Mouse (Mus musculus) telencephalon, adult 2 months (tissue): ENCODE data around the gene Clasp1.

Experiments
- DNase-seq: peaks from one replicate; pipeline ENCODE4 v3.0.0-alpha.2; 2011; ENCODE audit warnings: low read depth, low spot score

The Clasp1 gene

DNA sequence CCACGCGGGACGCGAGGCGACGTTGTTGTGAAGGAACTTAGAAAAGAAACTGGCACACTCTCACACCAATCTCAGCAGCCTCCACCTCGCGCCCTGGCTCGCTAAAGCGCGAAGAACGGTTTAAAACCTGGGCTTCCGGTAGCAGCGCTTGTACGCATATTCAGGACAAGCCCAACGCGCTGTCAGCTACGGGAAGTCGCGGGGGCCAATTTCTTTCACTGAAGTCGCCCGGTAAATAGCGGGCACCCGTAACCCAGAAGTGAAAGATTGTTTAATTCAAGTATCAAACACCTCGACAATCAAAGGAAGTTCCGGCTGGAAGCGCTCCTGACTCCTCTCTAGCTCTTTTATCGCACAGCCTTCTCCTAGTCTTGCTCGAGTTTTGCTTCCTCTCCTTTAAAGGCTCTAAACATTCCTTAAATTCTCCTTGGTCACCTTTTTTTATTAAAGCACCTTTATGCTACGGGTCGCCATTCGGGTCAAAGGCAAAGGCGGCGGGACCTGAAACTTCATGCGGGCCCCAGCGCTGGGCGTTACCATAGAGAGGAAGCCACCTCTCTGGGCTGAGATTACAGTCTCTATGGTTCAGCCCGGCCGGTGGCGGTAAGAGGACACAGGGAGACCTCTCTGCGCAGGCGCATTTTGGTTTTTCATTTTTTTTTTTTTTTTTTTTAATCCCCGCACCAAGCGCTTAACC, at the start of gene Clasp1:
TSS of gene Clasp1 (plus strand) at position 302 of the 697 bp plus-strand sequence.
- DNase-seq: peak; percentile 98

DNA sequence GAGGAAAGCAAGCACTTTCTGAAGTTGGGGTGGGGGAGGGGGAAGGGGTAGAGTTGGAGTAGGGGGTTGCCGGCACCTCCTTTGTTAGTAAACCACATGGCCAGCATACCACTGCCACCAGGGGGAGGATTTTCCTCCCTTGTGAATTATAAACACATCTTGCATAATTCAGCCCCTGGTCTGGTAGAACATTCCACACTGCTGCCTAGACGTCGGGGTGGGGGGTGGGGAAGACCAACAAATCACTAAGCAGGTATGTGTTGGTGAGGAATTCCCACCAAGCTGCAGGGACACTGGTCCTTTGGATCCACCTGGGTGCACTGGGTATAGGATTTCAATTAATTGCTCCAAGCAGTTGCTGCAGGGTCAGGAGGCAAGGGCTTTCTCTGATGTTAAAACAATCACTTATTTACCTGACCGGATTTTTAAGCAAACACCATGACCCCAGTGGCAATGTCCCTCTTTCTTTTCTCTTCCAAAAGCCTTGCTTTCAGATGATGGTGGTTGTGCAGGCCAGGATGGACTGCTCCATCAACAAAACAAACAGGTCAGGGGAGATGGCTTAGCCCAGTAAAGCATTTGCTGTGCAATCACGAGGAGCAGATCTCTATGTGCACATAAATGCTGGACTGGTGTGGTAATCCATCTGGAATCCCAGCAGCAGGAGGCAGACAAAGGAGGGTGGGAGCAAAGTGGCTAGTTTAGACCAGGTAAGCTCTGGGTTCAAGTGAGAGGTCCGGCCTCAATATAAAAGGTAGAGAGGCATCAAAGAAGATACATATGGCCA, 45.0 kb upstream of the Clasp1 start:
- no peak for DNase-seq

DNA sequence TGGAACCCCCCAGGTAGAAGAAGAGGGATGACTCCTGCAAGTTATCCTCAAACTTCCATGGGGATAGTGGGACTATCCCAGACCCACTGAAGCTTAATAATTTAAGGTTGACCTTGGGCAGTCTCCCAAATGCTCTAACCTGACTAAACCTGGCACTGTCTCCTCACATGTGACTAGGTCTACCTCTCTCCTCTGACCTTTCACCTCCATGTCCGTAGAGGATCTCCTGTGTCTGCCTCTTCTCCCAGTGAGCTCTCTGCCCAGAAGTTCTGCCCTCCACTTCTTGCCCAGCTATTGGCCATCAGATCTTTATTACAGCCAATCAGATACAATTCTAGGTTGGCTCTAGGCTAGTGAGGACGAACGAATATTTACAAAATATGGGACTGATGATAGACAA, 38.9 kb upstream of the Clasp1 start:
- DNase-seq: no peak

DNA sequence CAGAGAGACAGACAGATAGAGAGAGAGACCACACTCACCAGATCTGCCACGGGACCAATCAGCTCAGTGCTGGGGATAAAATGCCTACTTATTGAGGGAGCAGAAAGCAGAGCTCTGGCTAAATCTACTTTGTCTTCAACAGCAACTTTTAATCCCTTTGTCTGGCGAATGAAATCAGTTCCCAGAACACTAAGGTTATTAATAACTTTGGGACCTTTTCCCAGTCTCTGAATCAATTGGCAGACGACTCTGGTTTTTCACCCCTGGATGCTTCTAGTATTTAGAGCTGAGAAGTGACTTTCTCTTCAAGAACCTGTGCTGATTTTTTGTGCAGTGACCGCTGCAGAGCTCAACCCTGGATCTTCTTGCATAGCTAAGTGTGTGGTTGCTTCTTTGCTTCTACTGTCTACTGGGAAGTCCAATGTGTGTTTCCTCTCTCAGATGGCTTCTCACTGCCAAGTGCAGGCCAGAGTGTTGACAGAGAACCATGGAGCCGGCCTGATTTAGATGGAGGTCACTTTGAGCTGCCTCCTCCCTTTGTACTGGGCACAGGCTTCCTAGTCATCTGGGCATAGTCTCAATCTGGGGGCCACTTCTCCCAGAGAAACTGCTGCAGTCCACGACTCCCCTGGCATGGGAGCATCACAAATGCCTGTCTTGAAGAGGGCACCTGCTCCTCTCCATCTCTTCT, 29.6 kb upstream of the Clasp1 start:
- peak; percentile 23 for DNase-seq

DNA sequence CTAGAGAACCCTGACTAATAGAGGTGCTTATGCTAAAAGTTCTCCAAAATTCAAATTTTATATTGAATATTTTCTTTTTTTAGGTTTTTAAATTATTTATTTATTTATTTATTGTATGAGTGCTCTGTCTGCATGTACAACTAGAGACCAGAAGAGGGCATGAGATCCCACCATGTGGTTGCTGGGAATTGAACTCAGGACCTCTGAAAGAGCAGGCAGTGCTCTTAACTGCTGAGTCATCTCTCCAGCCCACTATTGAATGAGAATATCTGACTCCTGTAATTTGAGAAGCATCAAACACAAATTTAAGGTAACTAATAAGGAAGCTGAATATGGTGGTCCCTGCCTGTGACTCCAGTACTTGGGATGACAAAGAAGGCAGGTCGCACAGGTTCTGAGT, 20.9 kb upstream of the Clasp1 start:
- DNase-seq: no peak

DNA sequence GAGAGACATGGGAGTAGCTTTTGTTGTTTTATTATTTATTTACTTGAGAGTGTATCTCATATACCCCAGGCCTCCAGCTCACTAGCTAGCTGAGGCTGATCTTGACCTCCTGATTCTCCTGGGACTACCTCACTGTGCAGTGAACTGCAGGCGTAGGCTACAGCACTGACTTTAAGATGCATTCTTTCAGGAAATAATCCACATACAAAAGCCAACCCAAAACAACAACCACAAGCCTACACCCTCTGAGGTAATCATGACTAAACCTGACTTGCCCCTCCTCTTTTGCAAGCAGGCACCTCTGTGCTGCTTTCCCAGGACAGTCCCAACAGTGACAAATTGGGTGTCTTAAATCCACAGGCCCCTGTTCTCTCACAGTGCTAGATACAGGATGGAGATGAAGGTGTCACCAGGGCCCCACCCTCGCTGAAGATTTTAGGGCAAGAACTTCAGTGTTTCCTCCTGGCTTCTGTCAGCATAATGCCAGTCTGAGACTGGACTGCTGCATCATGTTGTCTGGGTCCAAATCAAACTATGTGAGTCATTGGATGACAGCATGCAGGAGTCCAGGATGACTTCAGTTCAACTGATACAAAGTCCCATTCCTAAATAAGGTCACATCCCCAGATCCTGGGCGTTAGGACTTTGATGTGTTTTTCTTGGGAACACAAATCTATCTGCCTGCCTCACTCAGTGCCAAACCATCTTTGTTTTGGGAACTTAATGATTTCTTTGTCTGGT, 20.0 kb upstream of the Clasp1 start:
- no peak for DNase-seq

DNA sequence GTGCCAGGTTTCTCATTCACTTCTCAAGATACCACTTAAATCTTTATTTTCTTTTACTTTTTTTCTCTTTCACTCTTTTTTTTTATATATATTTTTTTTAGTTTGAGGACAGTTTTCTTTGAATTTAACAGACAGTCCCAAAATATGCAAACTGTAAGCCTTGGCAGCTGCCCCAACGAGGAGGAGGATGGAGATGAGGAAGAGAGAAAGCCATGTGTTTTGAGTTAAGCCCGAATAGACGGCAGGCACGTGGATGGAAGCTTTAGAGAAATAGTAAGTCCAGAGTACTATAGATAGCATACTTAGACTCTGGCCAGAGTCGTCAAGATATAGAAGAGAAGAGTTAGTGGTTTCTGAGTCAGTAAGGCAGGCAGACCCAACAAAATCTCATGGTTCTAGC, 11.1 kb upstream of the Clasp1 start:
- DNase-seq: no peak

DNA sequence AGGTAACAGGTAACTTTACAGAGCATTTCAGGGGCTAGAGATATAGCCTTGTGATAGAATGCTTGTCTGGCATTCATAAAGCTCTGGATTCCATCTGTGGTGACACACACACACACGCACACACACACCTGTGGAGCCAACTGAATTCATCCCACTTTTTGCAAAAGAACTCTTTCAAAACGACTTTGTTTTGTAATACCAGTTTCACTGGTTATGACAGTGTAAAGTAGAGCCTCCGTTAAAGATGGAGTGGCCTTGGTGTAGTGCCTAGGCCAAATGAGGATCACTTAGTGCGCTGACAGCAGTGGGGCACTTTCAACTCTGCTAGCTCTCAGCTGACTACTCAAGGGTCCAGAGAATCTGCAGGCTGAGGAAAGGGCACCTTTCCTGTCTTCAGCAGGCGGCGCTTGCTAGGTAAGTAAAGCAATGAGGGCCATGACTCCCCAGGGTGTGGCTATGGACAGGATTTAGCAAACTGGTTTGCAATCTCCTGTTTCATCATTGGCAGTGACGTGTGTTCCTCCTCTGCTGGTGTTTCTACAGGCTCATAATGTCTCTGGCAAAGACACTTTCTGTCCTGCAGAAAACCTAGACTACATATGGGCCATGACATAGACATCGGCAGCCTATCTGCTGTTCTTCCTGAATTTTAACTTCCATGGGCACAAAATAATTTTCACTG, 8.6 kb upstream of the Clasp1 start:
- DNase-seq: no peak

DNA sequence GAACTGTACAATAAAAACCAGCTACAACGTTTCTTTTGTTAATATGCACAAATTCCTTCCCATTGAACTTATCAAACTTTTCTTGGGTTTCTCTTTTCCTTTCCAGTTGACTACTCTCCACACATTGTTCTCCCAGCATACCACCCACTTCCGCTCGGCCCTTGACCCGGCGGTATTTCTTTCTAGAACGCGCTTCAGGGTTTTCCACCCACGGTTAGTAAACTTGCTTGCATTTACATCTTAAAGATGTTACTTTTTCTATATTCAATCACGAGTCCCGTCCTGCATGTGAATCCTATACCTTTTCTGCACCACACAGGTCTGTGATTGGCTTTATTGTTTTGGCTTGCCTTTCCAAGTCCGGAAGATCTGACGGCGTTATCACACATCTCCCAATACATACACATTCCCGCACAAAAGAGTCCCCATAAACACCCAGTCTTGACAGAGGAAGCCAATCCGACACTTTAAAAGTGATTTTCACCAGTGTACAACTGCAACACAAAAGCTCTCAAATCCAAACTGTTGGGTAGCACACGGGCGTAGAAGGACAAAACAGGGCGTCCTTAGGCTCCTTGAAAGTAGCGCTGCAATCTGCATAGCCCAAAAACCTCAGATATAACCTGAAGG, 616 bp upstream of the Clasp1 start:
- peak; percentile 69 for DNase-seq

DNA sequence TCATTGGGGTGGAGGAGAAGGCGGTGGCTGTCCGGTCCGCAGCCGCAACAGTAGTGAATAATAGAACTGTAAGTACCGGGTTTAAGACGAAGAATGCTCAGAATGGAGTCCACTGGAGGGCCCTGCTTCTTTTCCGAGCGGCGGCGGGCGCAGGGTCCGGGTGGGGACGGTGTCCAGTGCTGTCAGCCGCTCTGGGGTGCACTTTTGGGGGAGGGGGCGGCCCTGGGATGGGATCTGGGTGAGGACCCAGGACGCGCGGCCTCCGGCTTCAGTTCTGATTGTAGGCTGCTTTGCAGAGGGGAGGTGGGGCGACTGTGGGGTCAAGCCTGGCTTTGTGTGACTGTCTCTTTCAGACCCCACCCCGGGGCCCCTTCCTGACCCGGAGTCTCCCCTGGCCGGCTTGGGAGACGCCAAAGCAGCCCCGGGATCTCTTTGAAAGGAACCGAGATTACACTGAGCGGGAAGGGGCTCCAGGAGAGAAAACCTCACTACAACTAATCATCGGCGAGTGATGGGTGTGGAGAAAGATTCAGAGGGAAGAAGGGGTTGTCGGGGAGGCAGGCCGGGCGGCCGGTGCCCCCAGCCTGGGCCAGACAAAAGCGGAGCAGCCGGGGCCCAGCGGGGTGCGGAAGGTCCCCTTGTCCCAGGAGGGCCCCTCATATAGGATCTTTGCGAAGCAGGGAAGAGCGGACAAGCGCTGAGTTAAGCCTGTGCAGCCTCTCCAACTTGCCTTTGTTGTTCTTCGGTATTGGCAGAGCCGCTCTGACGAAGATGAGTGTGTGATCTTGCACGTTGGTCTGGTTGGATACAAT, 802 bp downstream of the Clasp1 start:
- DNase-seq: peak; percentile 40

DNA sequence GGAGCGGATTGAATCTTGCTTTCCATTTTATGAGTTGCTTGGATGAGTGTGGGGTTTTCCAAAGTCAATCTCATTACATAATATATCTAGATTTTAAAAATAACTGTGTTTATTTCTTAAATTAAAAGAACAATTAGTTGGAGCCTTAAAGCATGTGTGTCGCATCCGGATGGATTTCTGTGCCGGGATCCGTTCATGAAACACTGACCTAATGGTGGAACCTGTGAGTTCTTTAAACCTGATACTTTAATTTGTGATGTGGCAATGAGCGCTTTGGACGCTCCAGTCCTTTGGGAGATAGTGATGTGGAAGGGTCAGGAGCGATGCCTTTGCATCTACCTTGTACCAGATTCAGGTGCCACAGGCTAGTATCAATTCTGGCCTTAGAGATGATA, 1.4 kb downstream of the Clasp1 start:
- DNase-seq: no peak

DNA sequence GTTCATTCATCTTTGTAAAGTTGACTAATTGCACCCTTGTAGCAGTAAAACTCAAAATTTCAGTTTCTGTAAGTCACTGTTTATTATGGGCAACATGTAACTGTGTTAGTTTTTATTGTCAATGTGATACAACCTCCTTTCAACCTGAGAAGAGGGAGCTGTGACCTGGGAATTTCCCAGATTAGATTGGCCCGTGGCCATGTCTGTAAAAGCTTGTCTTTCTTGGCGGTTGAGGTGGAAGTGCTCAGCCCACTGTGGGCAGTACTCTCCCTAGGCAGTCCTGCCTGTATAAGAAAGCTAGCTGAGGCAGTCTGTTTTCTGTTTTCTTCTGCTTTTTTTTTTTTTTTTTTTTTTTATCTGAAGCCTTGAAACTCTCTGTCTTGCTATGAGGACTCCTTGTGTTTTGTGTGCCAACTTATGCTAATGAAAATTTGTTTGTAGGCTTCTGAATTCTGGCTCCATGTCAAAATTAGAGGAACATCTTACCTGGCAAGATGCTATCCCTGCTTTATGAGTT, 2.1 kb downstream of the Clasp1 start:
- no peak for DNase-seq

DNA sequence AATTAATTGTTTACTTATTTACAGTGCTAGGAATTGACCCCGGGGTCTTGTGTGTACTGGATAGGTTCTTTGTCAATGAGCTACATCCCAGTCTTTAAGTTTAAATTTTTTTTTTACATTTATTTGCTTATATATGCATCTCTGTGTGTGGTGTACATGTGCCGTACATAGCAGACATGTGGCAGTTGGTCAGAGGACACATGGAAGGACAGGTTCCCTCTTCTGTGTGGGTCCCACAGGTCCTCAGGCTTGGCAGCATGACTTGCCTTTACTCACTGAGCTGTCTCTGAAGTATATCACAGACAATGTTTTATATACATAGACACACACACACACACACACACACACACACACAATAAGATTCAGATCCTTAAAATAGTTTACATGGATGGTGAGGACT, 3.4 kb downstream of the Clasp1 start:
- DNase-seq: no peak

DNA sequence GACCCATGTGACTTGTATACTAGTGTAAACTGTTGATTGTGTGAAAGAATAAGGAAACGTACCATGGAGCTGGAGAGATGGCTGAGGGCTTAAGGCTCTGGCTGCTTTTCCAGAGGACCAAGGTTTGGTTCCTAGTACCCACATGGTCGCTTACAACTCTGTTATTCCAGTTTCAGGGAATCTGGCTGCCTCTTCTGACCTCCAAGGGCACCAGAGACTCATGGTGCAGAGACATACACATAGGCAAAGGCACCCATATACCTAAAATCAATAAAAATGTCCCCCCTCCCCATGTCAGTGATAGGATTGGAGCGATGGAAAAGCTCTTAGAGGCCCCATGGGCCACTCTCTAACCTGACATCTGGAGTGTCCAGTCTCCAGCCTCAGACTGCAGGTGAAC, 5.1 kb downstream of the Clasp1 start:
- no peak for DNase-seq

DNA sequence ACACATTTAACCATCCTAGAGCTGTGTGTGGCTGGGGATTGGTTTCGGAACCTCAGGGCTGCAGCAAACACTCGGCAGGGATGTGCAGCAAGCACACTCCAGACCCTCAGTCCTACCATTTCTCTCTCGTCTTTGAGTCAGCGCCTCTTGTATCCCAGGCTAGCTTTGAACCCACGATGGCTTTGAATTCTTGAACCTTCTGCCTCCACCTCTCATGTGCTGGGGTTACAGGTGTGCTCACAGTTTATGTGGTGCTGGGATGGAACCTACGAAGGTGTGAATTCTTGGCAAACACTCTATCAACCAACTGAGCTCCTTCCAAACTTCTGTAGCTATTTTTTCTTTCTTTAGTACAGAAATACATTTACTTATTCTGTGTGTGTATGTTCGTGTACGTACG, 9.0 kb downstream of the Clasp1 start:
- DNase-seq: no peak

DNA sequence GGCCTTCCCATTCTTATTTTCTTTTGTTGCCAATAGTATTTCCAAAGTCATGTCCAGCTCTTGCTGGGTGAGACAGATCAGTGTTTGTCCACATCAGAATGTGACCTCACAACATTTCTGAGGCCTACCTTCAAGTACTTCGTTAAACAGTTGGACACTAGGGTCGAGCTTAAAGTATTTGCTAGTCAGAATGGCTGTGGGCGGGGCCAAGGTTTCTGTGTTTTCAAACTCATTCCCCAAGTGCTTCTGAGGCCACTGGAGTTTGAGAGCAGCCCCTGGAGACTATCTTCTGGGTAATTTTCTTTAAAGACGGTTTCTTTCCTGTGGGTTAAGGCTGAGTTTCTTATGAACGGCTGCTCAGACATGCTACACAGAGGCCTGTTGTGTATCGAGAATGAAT, 9.7 kb downstream of the Clasp1 start:
- no peak for DNase-seq

DNA sequence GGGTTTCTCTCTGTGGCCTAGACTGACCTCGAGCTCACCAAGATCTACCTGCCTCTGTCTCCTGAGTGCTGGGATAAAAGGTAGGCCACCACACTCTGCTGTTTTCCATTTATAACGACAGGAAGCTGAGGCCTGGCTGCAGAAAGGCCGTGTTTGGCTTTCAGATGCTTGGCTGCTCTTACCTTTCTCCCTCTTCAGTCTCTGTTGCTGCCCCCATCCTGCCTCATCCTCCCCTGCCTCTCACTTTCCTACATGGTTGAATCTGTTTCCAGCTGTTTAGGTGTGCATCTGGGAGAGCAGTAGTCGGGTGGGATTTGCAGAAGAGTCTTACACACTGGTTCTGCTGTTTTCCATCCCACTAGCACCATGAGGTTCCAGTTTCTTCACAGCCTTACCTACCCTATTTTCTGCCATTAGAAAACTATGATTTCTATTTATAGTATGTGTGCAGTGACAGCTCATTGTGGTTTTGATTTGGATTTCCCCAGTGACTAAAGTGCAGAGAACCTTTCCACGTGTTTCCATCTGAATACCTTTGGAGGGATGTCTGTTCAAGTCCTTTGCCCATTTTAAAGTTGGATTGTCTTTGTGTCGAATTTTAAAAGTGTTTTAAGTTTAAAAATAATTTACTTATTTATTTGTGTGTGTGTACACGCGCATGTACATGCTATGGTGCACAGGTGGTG, 10.9 kb downstream of the Clasp1 start:
- DNase-seq: no peak

DNA sequence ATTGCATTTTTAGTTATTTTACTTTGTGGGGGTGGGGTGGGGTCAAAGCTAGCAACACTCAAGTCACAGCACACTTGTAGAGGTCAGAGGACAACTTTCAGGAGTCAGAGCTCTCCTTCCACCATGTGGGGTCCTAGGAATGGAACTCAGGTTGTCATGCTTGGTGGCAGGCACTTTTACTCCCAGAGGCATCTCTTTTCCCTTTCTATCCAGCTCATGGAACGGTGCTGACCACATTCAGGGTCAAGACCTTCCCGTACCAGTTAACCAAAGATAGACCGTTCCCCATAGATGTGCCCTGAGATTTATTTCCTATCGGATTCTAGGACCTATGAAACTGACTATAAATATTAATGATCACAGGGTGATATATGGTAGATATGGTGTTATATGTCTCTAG, 13.1 kb downstream of the Clasp1 start:
- no peak for DNase-seq

DNA sequence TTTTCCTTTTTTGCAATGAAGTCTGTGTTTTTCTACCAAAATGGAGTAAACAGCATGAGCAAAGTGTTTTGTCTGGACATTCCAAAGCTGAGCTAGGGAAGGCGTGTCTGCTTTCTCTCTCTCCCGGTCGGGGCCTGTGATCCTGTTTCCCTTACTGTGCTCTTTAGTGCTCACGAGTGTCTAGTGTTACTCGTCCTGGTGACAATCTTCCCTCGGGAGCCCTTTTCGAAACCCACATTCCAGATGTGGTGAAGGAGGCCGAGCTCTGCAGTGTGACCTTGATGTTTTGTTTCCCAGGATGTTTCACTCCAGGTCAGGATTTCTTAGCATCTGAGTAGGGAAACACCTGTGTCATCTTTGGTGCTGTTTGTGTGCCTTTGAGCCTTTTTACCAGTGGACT, 13.7 kb downstream of the Clasp1 start:
- DNase-seq: no peak
